Mouse (Mus musculus) bone marrow, adult 2 months (tissue): ENCODE measurements at regions not wholly inside any gene's neighbourhood (a gene's known extent, or its start where the extent isn't known, plus 50 kb on each side); places are given as distances from the start of the nearest gene placed in this dataset.

ENCODE experiments used
- CTCF ChIP-seq: fragments of 200-500 bp; IDR thresholded peaks from 2 replicates; pipeline ENCODE4 v1.5.1; 2011; ENCODE audit warnings: low read length, control low read depth; ENCODE audit not compliant: control insufficient read depth, insufficient read depth
- POLR2A ChIP-seq: fragments of 200-500 bp; IDR thresholded peaks from 2 replicates; pipeline ENCODE4 v1.6.1; 2011; ENCODE audit warnings: low read depth, mild to moderate bottlenecking, control low read depth, low read length, borderline replicate concordance; ENCODE audit not compliant: control insufficient read depth

GRCm38 (mm10) chr12:26734558-26734897 is 265.5 kb downstream of the Cmpk2 start:
- TF ChIP-seq CTCF (no peak), POLR2A (no peak)
